Mouse (Mus musculus) midbrain, embryonic 11.5 days (tissue): ENCODE measurements around the gene 2310003L06Rik. TPM values are rescaled to one million over a fixed set of nuclear protein-coding genes. Genes with fewer than 3 reads are reported as not detected.

Experiments used
- ATAC-seq: fragments of 200-750 bp; cut with Nextera tagmentation; 2 replicates; pipeline ENCODE4 v1.8.0; 2017; ENCODE audit warnings: moderate TSS enrichment, moderate library complexity; ENCODE audit not compliant: low FRiP score
- DNase-seq: peaks from one replicate; pipeline ENCODE4 v3.0.0; 2015; ENCODE audit warnings: low spot score; ENCODE audit errors: missing footprints
- H3K27ac ChIP-seq: fragments of 300-500 bp; sonication (generic); 2 replicates; pipeline ENCODE4 v1.5.1; 2014; ENCODE audit warnings: low read depth, low read length
- H3K27me3 ChIP-seq: fragments of 300-500 bp; sonication (generic); 2 replicates; pipeline ENCODE4 v1.6.1; 2014; ENCODE audit warnings: mild to moderate bottlenecking, low read length, moderate library complexity, mixed read lengths; ENCODE audit not compliant: control insufficient read depth, insufficient read depth
- H3K36me3 ChIP-seq: fragments of 300-500 bp; sonication (generic); 2 replicates; pipeline ENCODE4 v1.6.1; 2014; ENCODE audit warnings: mild to moderate bottlenecking, low read length, moderate library complexity, mixed read lengths; ENCODE audit not compliant: control insufficient read depth, insufficient read depth
- H3K4me1 ChIP-seq: fragments of 300-500 bp; sonication (generic); 2 replicates; pipeline ENCODE4 v1.6.1; 2014; ENCODE audit warnings: low read length; ENCODE audit not compliant: control insufficient read depth, insufficient read depth
- H3K4me2 ChIP-seq: fragments of 300-500 bp; sonication (generic); 2 replicates; pipeline ENCODE4 v1.6.1; 2014; ENCODE audit warnings: mild to moderate bottlenecking, moderate library complexity
- H3K4me3 ChIP-seq: fragments of 300-500 bp; sonication (generic); 2 replicates; pipeline ENCODE4 v1.5.1; 2014; ENCODE audit warnings: low read depth, low read length
- H3K9ac ChIP-seq: fragments of 300-500 bp; sonication (generic); 2 replicates; pipeline ENCODE4 v1.6.1; 2014; ENCODE audit warnings: low read length
- H3K9me3 ChIP-seq: fragments of 300-500 bp; sonication (generic); 2 replicates; pipeline ENCODE4 v1.6.1; 2016; ENCODE audit warnings: low read length; ENCODE audit not compliant: control insufficient read depth
- polyA plus RNA-seq: library from polyadenylated mRNA; unstranded; fragments of >200 nt; fragmentation: Nextera tagmentation; extraction: Ambion mirVana; gene quantifications from 2 replicates; pipeline ENCODE4 v1.2.1, GENCODE M21; 2014

2310003L06Rik gene
- polyA plus RNA-seq, 1 experiment from 2014 or later = not detected

GRCm38 (mm10) chr5:88005241-88005640, 36.0 kb downstream of the 2310003L06Rik start:
- Histone ChIP-seq H3K4me2 (no peak overlapping the region), H3K36me3 (no peaks in the 10 kb centered on the region), H3K27ac (no peak overlapping the region), H3K4me3 (no peak overlapping the region), H3K9ac (no peak overlapping the region), H3K4me1 (no peaks in the 10 kb centered on the region), H3K27me3 (no peaks in the 10 kb centered on the region), H3K9me3 (no peaks in the 10 kb centered on the region)
- no peak for ATAC-seq
- no peak for DNase-seq

Other genes with a start within 250 kb of the 2310003L06Rik start
- gene Csn1s2a, start 194.9 kb upstream of the 2310003L06Rik start, polyA plus RNA-seq = not detected in 2 replicates
- gene Csn1s2b, start 161.4 kb upstream of the 2310003L06Rik start, polyA plus RNA-seq = not detected in 2 replicates
- gene Prr27, start 143.8 kb upstream of the 2310003L06Rik start, polyA plus RNA-seq = not detected in 2 replicates
- not detected in 2 replicates for gene Odam, start 84.4 kb upstream of the 2310003L06Rik start, polyA plus RNA-seq
- gene Csn3, start 43.9 kb upstream of the 2310003L06Rik start, polyA plus RNA-seq = 0.23 and 0.33 TPM in 2 replicates
- not detected in 2 replicates for gene Gm28434, start 58 bp downstream of the 2310003L06Rik start, polyA plus RNA-seq
- not detected in 2 replicates for gene Cabs1, start 10.0 kb downstream of the 2310003L06Rik start, polyA plus RNA-seq
- gene Smr3a, start 33.1 kb downstream of the 2310003L06Rik start, polyA plus RNA-seq = not detected in 2 replicates
- gene Smr2, start 117.1 kb downstream of the 2310003L06Rik start, polyA plus RNA-seq = not detected in 2 replicates
- not detected in 2 replicates for gene Gm11116, start 142.1 kb downstream of the 2310003L06Rik start, polyA plus RNA-seq
- not detected in 2 replicates for gene Gm11115, start 184.6 kb downstream of the 2310003L06Rik start, polyA plus RNA-seq